Mouse (Mus musculus): ENCODE measurements around the gene Catsperd.
"Not testable (repeated sequence)": the region's sequence is repeated elsewhere in the genome, so short reads cannot be mapped to it uniquely, and the experiment has no call there.

The Catsperd gene

GRCm38 (mm10) chr17:56627530-56628277 lies at the start of gene Catsperd:
Catsperd (plus strand) TSS chr17:56628143.
- no peak for DNase-seq (ENCODE audit: low spot score)

GRCm38 (mm10) chr17:56583071-56583470 lies 44.9 kb upstream of the Catsperd start:
- DNase-seq (ENCODE audit: low spot score) = no peak

- DNase-seq (ENCODE audit: low spot score) = peak; percentile 80
Observed at GRCm38 (mm10) chr17:56583611-56584256, 44.2 kb upstream of the Catsperd start.

GRCm38 (mm10) chr17:56584257-56585130 lies 43.4 kb upstream of the Catsperd start, which contains the start of the genes Safb2 and Safb:
Safb2 (minus strand) TSS chr17:56584585.
Safb (plus strand) TSS chr17:56584825.
- peak; percentile 99 for DNase-seq (ENCODE audit: low spot score)

- peak; percentile 48 for DNase-seq (ENCODE audit: low spot score)
Observed at GRCm38 (mm10) chr17:56585171-56585821, 42.6 kb upstream of the Catsperd start.

- DNase-seq (ENCODE audit: low spot score) = no peak
Observed at GRCm38 (mm10) chr17:56587773-56588172, 40.2 kb upstream of the Catsperd start.

GRCm38 (mm10) chr17:56588921-56589320 lies 39.0 kb upstream of the Catsperd start:
- DNase-seq (ENCODE audit: low spot score) = no peak

- DNase-seq (ENCODE audit: low spot score) = no peak
Observed at GRCm38 (mm10) chr17:56592553-56592952, 35.4 kb upstream of the Catsperd start.

GRCm38 (mm10) chr17:56593527-56594271 lies 34.2 kb upstream of the Catsperd start:
- DNase-seq (ENCODE audit: low spot score) = no peak

GRCm38 (mm10) chr17:56603186-56604069 lies 24.5 kb upstream of the Catsperd start:
- DNase-seq (ENCODE audit: low spot score) = no peak

GRCm38 (mm10) chr17:56604070-56604380 lies 23.9 kb upstream of the Catsperd start:
- no peak for DNase-seq (ENCODE audit: low spot score)

- no peak for DNase-seq (ENCODE audit: low spot score)
Observed at GRCm38 (mm10) chr17:56604422-56604821, 23.5 kb upstream of the Catsperd start.

- no peak for DNase-seq (ENCODE audit: low spot score)
Observed at GRCm38 (mm10) chr17:56605431-56605830, 22.5 kb upstream of the Catsperd start.

GRCm38 (mm10) chr17:56607521-56608062 lies 20.4 kb upstream of the Catsperd start:
- no peak for DNase-seq (ENCODE audit: low spot score)

- peak; percentile 53 for DNase-seq (ENCODE audit: low spot score)
Observed at GRCm38 (mm10) chr17:56608699-56609098, 19.2 kb upstream of the Catsperd start.

GRCm38 (mm10) chr17:56609452-56610171 lies 18.3 kb upstream of the Catsperd start, which contains the start of gene 2410015M20Rik:
2410015M20Rik (minus strand) TSS chr17:56609771.
- peak; percentile 99 for DNase-seq (ENCODE audit: low spot score)

- no peak for DNase-seq (ENCODE audit: low spot score)
Observed at GRCm38 (mm10) chr17:56611323-56611722, 16.6 kb upstream of the Catsperd start.

GRCm38 (mm10) chr17:56611861-56612564 lies 15.9 kb upstream of the Catsperd start:
- no peak for DNase-seq (ENCODE audit: low spot score)

GRCm38 (mm10) chr17:56612565-56612939 lies 15.4 kb upstream of the Catsperd start:
- DNase-seq (ENCODE audit: low spot score) = not testable (repeated sequence)

Measured in adipocyte (in vitro differentiated cells).